Mouse (Mus musculus) small intestine, adult 2 months (tissue): ENCODE data around the gene Acaa1b.

Experiments used
- CTCF ChIP-seq: fragments of 200-500 bp; IDR thresholded peaks from 2 replicates; pipeline ENCODE4 v1.5.1; 2012; ENCODE audit warnings: low read depth, mild to moderate bottlenecking, control low read depth, inconsistent platforms, low read length, moderate library complexity, mixed read lengths; ENCODE audit not compliant: insufficient replicate concordance, insufficient read length; ENCODE audit errors: extremely low read depth
- POLR2A ChIP-seq: fragments of 200-500 bp; IDR thresholded peaks from 2 replicates; pipeline ENCODE4 v1.6.1; 2012; ENCODE audit warnings: low read depth, mild to moderate bottlenecking, control low read depth, inconsistent platforms, low read length, moderate library complexity

GRCm38 (mm10) chr9:119122596-119123369 is 34.1 kb downstream of the Acaa1b start:
- TF ChIP-seq CTCF, result no peak
- no peak for TF ChIP-seq POLR2A
